Mouse (Mus musculus) left cerebral cortex, adult 9 months (tissue): Measurements from ENCODE around the gene A930017K11Rik.

Experiments used
- DNase-seq, 2 experiments: peaks; one replicate each; pipeline ENCODE4 v3.0.0; 2022; ENCODE audit warnings: low spot score in 2 of 2

Gene A930017K11Rik

GRCm38 (mm10) chr17:25959630-25960467, 7.5 kb upstream of the A930017K11Rik start:
- DNase-seq = no peak

- no peak for DNase-seq
Measured at GRCm38 (mm10) chr17:25958771-25959494, 6.6 kb upstream of the A930017K11Rik start.

- no peak for DNase-seq
Measured at GRCm38 (mm10) chr17:25957586-25958051, 5.3 kb upstream of the A930017K11Rik start.

GRCm38 (mm10) chr17:25956631-25957030, 4.3 kb upstream of the A930017K11Rik start:
- no peak for DNase-seq

- DNase-seq = no peak
Measured at GRCm38 (mm10) chr17:25956201-25956600, 3.8 kb upstream of the A930017K11Rik start.

- no peak for DNase-seq
Measured at GRCm38 (mm10) chr17:25955736-25956135, 3.4 kb upstream of the A930017K11Rik start.

GRCm38 (mm10) chr17:25954671-25955070, 2.3 kb upstream of the A930017K11Rik start:
- no peak for DNase-seq

- no peak for DNase-seq
Measured at GRCm38 (mm10) chr17:25953161-25953560, 796 bp upstream of the A930017K11Rik start.

GRCm38 (mm10) chr17:25951225-25951802, 1.1 kb downstream of the A930017K11Rik start:
- no peak for DNase-seq

GRCm38 (mm10) chr17:25950706-25951105, 1.7 kb downstream of the A930017K11Rik start:
- no peak for DNase-seq

- DNase-seq = no peak
Measured at GRCm38 (mm10) chr17:25949981-25950380, 2.4 kb downstream of the A930017K11Rik start.

GRCm38 (mm10) chr17:25948051-25948450, 4.3 kb downstream of the A930017K11Rik start:
- no peak for DNase-seq

- no peak for DNase-seq
Measured at GRCm38 (mm10) chr17:25947576-25947975, 4.8 kb downstream of the A930017K11Rik start.

GRCm38 (mm10) chr17:25946891-25947290, 5.5 kb downstream of the A930017K11Rik start:
- no peak for DNase-seq

GRCm38 (mm10) chr17:25946349-25946748, 6.0 kb downstream of the A930017K11Rik start:
- no peak for DNase-seq

- no peak for DNase-seq
Measured at GRCm38 (mm10) chr17:25945517-25946155, 6.7 kb downstream of the A930017K11Rik start.

- no peak for DNase-seq
Measured at GRCm38 (mm10) chr17:25944366-25945163, 7.8 kb downstream of the A930017K11Rik start, which contains the start of the genes Pigq and Nhlrc4. TSS of gene Pigq (minus strand) at chr17:25944936. TSS of gene Nhlrc4 (minus strand) at chr17:25944961.

- no peak for DNase-seq
Measured at GRCm38 (mm10) chr17:25943769-25944168, 8.6 kb downstream of the A930017K11Rik start.

- no peak for DNase-seq
Measured at GRCm38 (mm10) chr17:25943221-25943620, 9.1 kb downstream of the A930017K11Rik start.

GRCm38 (mm10) chr17:25942597-25943151, 9.7 kb downstream of the A930017K11Rik start:
- no peak for DNase-seq
